21 mouse cellular contexts compared by ENCODE assay signal in genomic region chr5:36353679-36354078, GRCm38 (mm10). TPM values are rescaled to one million over a fixed set of nuclear protein-coding genes. Genes with fewer than 3 reads are reported as not detected.
DNase-seq lines count a peak whose midpoint lies in the region; ATAC-seq lines count a peak whose summit lies in the region.
"Had no signal": no experiment of that assay in that cellular context is flagged by ENCODE, and none has a peak within 500 bp of the region (broad histone marks: within the 10 kb centered on the region; RNA-seq: fewer than 3 reads in every experiment).

No protein-coding gene starts in this region.

- no peak; the same call in 1 of the 2 replicates for ATAC-seq in heart, embryonic 14.5 days (ENCODE audit: insufficient number of reproducible peaks, insufficient read depth, low FRiP score, low read depth)
- ATAC-seq in liver, embryonic 11.5 days (replicated peaks; ENCODE audit: low FRiP score), result no peak
- ATAC-seq: forebrain, embryonic 13.5 days; inflammation-experienced regulatory T-cells, adult 6 months; midbrain, embryonic 16.5 days had no signal

- H3K9ac ChIP-seq in heart, embryonic 14.5 days (ENCODE audit: low read length), result 0 out of 2 replicates have a peak overlapping the region, but pooled peaks have one; percentile 8
- no peak overlapping the region for H3K9ac ChIP-seq in liver, embryonic 11.5 days (ENCODE audit: low read depth, low read length)
- H3K9ac ChIP-seq: forebrain, embryonic 13.5 days; hindbrain, embryonic 12.5 days; limb, embryonic 12.5 days; liver, embryonic 14.5 days had no signal

- no peak overlapping the region for H3K4me2 ChIP-seq in heart, embryonic 14.5 days (ENCODE audit: low read length)
- no peak overlapping the region for H3K4me2 ChIP-seq in liver, embryonic 11.5 days
- H3K4me2 ChIP-seq: forebrain, embryonic 13.5 days; hindbrain, embryonic 12.5 days; limb, embryonic 12.5 days had no signal

- no peak overlapping the region for H3K4me3 ChIP-seq in heart, embryonic 14.5 days (ENCODE audit: control insufficient read depth in 1 of 2, insufficient read depth in 1 of 2, low read depth in 1 of 2, low read length in 2 of 2)
- no peak overlapping the region for H3K4me3 ChIP-seq in liver, embryonic 11.5 days (ENCODE audit: low read depth, low read length)
- H3K4me3 ChIP-seq: forebrain, embryonic 13.5 days; hindbrain, embryonic 12.5 days; limb, embryonic 12.5 days; megakaryocyte, embryonic 14.5 days had no signal

- no peaks in the 10 kb centered on the region for H3K36me3 ChIP-seq in heart, embryonic 14.5 days (ENCODE audit: control insufficient read depth, insufficient read depth, low read length)
- no peaks in the 10 kb centered on the region for H3K36me3 ChIP-seq in liver, embryonic 11.5 days (ENCODE audit: control insufficient read depth, insufficient read depth, low read length)
- H3K36me3 ChIP-seq: hindbrain, embryonic 12.5 days; limb, embryonic 12.5 days had no signal

- peaks cover 34 to 41% of the 10 kb centered on the region in 2 experiments for H3K4me1 ChIP-seq in heart, embryonic 14.5 days (ENCODE audit: control insufficient read depth in 2 of 2, insufficient read depth in 2 of 2, low read length in 2 of 2)
- H3K4me1 ChIP-seq in liver, embryonic 11.5 days (replicated peaks; ENCODE audit: control insufficient read depth, insufficient read depth, low read length), result no peaks in the 10 kb centered on the region; the same call in 1 of the 2 replicates

- WGBS in heart, embryonic 14.5 days, result 52% methylated on average over 6 of the region's 6 CpGs
- 88% methylated on average over 6 of the region's 6 CpGs for WGBS in liver, embryonic 11.5 days

- H3K27ac ChIP-seq in heart, embryonic 14.5 days (replicated peaks in 1 of 2; ENCODE audit: control insufficient read depth in 1 of 2, insufficient read depth in 1 of 2, low read depth in 2 of 2, low read length in 2 of 2), result 0 out of 4 replicates have a peak overlapping the region, but pooled peaks of 1 of the 2 experiments have one; percentile 2
- no peak overlapping the region for H3K27ac ChIP-seq in liver, embryonic 11.5 days (ENCODE audit: low read depth, low read length)
- H3K27ac ChIP-seq: forebrain, embryonic 13.5 days; hindbrain, embryonic 12.5 days; limb, embryonic 12.5 days; liver, embryonic 14.5 days had no signal

- DNase-seq in heart, postnatal 25 days (ENCODE audit: low spot score), result no peak
- peak; percentile 66 for DNase-seq in urinary bladder, postnatal 14 days (ENCODE audit: low spot score)
- no peak for DNase-seq in urinary bladder, postnatal 10 days (ENCODE audit: low spot score)
- peak; percentile 69 to 82 for DNase-seq in lung, postnatal 4 days
- DNase-seq in ovary, postnatal 14 days (ENCODE audit: low spot score), result no peak
- DNase-seq in liver, embryonic 11.5 days (ENCODE audit: low spot score), result no peak
- no peak for DNase-seq in layer of hippocampus, adult 8-10 months (ENCODE audit: low spot score in 2 of 2)
- DNase-seq: adrenal gland, postnatal 10 days; cerebellum, adult 11-12 months; cerebellum, postnatal 36 days; gastrocnemius, postnatal 25 days; right cerebral cortex, adult 18-20 months; thymus, postnatal 36 days had no signal

- no peaks in the 10 kb centered on the region for H3K9me3 ChIP-seq in heart, embryonic 14.5 days (ENCODE audit: control insufficient read depth, low read length)
- no peaks in the 10 kb centered on the region for H3K9me3 ChIP-seq in liver, embryonic 11.5 days (ENCODE audit: control insufficient read depth, low read length)
- H3K9me3 ChIP-seq: forebrain, embryonic 13.5 days; hindbrain, embryonic 12.5 days; limb, embryonic 12.5 days; megakaryocyte, embryonic 14.5 days had no signal

- H3K27me3 ChIP-seq in heart, embryonic 14.5 days (ENCODE audit: control insufficient read depth, insufficient read depth, low read length), result no peaks in the 10 kb centered on the region
- H3K27me3 ChIP-seq in liver, embryonic 11.5 days (replicated peaks; ENCODE audit: control insufficient read depth, insufficient read depth, low read length), result no peaks in the 10 kb centered on the region
- H3K27me3 ChIP-seq: forebrain, embryonic 13.5 days; hindbrain, embryonic 12.5 days; limb, embryonic 12.5 days had no signal

- intact Hi-C loops in heart, postnatal 25 days (cut with DNase I), result no loop called here

RNA-seq across cellular contexts. Expression of gene Sorcs2, which starts 44.3 kb away (rescaled TPM):
- polyA plus RNA-seq in heart, embryonic 14.5 days (2014; fragmentation: Nextera tagmentation; extraction: Ambion mirVana), result 9.9 and 10.3 TPM in 2 replicates
- total RNA-seq in heart, postnatal 25 days (2021), result 10 to 100 TPM in 1 of 2 experiments, 1 to 10 TPM in 1; 9.7 to 13.1 TPM
- 2.2 and 2.4 TPM in 2 replicates for polyA plus RNA-seq in liver, embryonic 11.5 days (2014; fragmentation: Nextera tagmentation; extraction: Ambion mirVana)
- total RNA-seq in layer of hippocampus, adult 8-10 months (2022), result 10 to 100 TPM; 46.9 to 54.4 (median 48.9) TPM

Comparison
In these comparisons a context has a peak if more than half of its experiments do, and no peak if none do; other contexts are left out.
1. DNase-seq: peak in urinary bladder, postnatal 14 days (single experiment) and lung, postnatal 4 days (2 of 2); none in heart, postnatal 25 days (single experiment), urinary bladder, postnatal 10 days (single experiment), ovary, postnatal 14 days (single experiment), liver, embryonic 11.5 days (single experiment) and layer of hippocampus, adult 8-10 months (0 of 2).